Mouse (Mus musculus) retina, postnatal 7 days (tissue): ENCODE measurements around the gene Cln6.

Source experiments
- DNase-seq: peaks from one replicate; pipeline ENCODE4 v3.0.0-alpha.2; 2012; ENCODE audit warnings: low read depth, low spot score

The Cln6 gene

DNA sequence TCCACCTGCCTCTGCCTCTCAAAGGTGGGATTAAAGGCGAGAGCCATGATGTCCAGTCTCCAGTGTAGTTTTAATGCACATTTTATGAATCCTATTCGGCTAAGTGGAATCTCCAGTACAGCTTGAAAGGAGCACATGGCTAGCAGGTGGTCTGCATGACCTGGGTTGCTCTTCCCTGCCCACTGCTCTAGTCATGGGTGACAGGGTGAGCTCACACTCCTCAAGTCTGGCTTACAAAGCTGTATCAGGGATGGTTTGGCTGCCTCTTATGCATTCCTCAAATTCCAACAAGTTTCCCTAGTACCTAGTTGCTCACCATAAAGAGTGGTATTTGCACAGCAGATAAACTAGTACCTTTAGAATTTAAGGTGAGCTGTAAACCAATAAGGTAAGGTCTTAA lies 39.2 kb downstream of the Cln6 start:
- no peak for DNase-seq

DNA sequence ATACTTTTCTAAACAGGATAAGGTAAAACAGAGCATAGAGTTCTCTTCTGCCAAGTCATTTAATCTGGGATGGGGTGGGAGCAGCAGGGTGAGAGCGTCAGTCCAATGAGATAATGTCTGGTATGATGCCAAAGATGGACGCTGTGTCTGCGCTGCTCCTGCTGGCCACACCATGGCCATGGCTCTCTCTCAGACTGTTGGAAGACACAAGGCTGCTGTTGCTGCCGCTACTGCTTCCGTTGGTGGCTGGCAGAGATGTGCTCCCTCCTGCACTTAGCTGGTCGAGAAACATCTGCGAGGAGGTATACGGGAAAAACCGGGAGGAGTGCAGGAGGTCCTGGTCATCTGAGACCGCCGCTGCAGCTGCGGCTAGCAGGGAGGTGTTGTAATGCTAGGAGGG lies 43.3 kb downstream of the Cln6 start:
- DNase-seq = no peak

DNA sequence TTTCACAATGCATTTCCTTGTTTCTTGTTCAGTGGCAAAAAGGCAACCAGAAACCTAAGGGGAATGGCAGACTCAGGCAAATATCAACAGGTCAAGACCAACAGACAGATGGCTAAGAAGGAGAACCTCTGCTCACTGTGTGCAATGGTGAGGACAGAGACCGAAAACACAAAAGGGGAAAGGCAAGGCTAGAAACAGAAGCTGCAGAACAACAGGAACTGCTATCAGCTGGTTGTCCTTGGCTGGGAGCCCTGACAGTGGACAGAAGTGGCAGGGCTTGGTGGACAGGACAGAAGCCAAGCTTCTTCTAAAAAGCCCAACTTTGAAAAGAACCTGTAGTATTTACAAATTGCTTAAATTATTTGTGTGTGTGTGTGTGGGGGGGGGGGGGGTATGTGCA lies 55.9 kb downstream of the Cln6 start:
- no peak for DNase-seq
